Mouse (Mus musculus): ENCODE measurements around the gene Rps13. TPM values are rescaled to one million over a fixed set of nuclear protein-coding genes. Genes with fewer than 3 reads are reported as not detected.

Rps13 gene
- total and polyA plus RNA-seq, 3 experiments, result 388 to 1,979 (median 1,623) TPM

DNA sequence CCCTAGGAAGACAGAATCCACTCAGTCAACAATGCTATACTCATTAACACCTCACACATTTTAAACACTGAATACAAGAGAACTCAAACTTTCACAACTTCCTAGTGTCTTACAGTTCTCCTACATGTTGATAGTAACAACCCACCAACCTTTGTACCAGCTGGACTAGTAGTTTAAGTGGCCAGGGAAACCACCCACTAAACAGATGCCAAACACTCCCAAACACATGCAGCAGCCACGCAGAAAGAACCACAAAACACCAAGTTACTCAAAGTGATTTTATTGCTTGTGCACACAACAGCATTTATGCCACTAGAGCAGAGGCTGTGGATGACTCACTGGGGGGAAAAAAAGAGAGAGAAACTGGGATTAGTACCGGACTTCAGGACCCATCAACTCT is 2.7 kb downstream of the Rps13 start:
- H3K9me3 ChIP-seq (replicated peaks; ENCODE audit: low read length), result no peaks in the 10 kb centered on the region
- H3K27me3 ChIP-seq (replicated peaks), result no peaks in the 10 kb centered on the region
- H3K36me3 ChIP-seq (replicated peaks in 1 of 2; ENCODE audit: control insufficient read depth in 1 of 2, insufficient read depth in 1 of 2, low read length in 1 of 2), result peaks cover 29 to 41% of the 10 kb centered on the region in 2 experiments
- no peak overlapping the region for H3K9ac ChIP-seq (ENCODE audit: insufficient read depth, low read depth)
- peaks cover 0 to 32% of the 10 kb centered on the region in 2 experiments; a peak in 2 of 4 replicates for H3K4me1 ChIP-seq (ENCODE audit: control insufficient read depth in 1 of 2, insufficient read depth in 2 of 2)
- no peak overlapping the region for H3K27ac ChIP-seq (ENCODE audit: insufficient read depth, low read depth)
- no peak for DNase-seq (ENCODE audit: extremely low read depth)
- H3K79me2 ChIP-seq (replicated peaks; ENCODE audit: control insufficient read depth, extremely low read depth, insufficient read depth, poor library complexity, severe bottlenecking), result peaks cover 27% of the 10 kb centered on the region
- in situ Hi-C loops (cut with MboI; ENCODE audit: low pct_ligation_motif_present, low pct_unique_long_range_greater_than_20kb, low sequenced_read_pairs), result loop anchor here (25.0 kb wide), 2 partner anchors 181 to 281 kb away; partner anchors contain the start of gene Nucb2
- TF ChIP-seq UBTF (IDR thresholded peaks at IDR 0.05; ENCODE audit: low read depth, low read length) (no peak), CHD1 (IDR thresholded peaks at IDR 0.05; ENCODE audit: low read depth, low read length) (no peak), RAD21 (IDR thresholded peaks at IDR 0.05; ENCODE audit: low read depth, low read length) (no peak), SIN3A (IDR thresholded peaks at IDR 0.05; ENCODE audit: low read length) (no peak), E2F4 (IDR thresholded peaks at IDR 0.05; ENCODE audit: insufficient replicate concordance, low read depth, low read length) (no peak), TCF12 (IDR thresholded peaks at IDR 0.05; ENCODE audit: low read depth, low read length) (no peak)
- dilution Hi-C loops (cut with MboI; ENCODE audit: extremely low pct_ligation_motif_present, extremely low pct_unique_long_range_greater_than_20kb, low sequenced_read_pairs), result no loop called here
- H3K4me3 ChIP-seq (replicated peaks in 1 of 3; ENCODE audit: low read depth in 2 of 3, low read length in 2 of 3, poor library complexity in 1 of 3), result peak overlapping the region in 1 of 3 experiments; percentile 92
- H3K4me2 ChIP-seq (ENCODE audit: insufficient read depth, low read depth, poor library complexity, severe bottlenecking), result no peak overlapping the region

DNA sequence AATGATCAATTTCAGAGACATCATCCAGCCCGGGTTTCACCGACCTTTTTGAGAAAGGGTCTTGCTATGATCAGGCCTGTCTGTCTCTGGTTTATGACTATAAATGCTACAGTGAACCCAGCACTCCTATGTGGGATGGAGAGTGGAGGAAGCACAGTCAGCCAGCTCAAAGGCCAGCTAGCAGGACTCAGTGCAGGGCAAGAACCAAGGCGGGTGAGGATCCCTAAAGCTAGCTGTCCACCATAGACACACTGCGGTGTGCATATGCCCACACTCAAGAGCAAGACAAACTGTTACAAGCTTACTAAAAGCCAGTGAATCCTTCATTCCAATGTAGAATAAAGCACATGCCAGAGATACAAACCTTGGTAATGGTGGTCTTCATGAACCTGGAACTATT is 4.1 kb downstream of the Rps13 start:
- H3K4me3 ChIP-seq (replicated peaks in 1 of 3; ENCODE audit: low read depth in 2 of 3, low read length in 2 of 3, poor library complexity in 1 of 3), result no peak overlapping the region
- H3K4me1 ChIP-seq (ENCODE audit: control insufficient read depth in 1 of 2, insufficient read depth in 2 of 2), result peaks cover 0 to 32% of the 10 kb centered on the region in 2 experiments; a peak in 2 of 4 replicates
- no peak for DNase-seq (ENCODE audit: extremely low read depth)
- in situ Hi-C loops (cut with MboI; ENCODE audit: low pct_ligation_motif_present, low pct_unique_long_range_greater_than_20kb, low sequenced_read_pairs), result loop anchor here (25.0 kb wide), 2 partner anchors 182 to 282 kb away; partner anchors contain the start of gene Nucb2
- H3K27ac ChIP-seq (ENCODE audit: insufficient read depth, low read depth), result no peak overlapping the region
- H3K9me3 ChIP-seq (replicated peaks; ENCODE audit: low read length), result no peaks in the 10 kb centered on the region
- no peaks in the 10 kb centered on the region for H3K27me3 ChIP-seq (replicated peaks)
- no peak for TF ChIP-seq ZNF384 (IDR thresholded peaks at IDR 0.05; ENCODE audit: low read depth, low read length)
- TF ChIP-seq POLR2AphosphoS2 (IDR thresholded peaks at IDR 0.05; ENCODE audit: low read depth, low read length), result peak; percentile 84; the same call in 1 of the 2 replicates
- TF ChIP-seq ETS1 (conservative IDR thresholded peaks at IDR 0.05; ENCODE audit: low read depth, low read length), result no peak
- TF ChIP-seq POLR2A (IDR thresholded peaks at IDR 0.05; ENCODE audit: low read depth, low read length), result peak; percentile 19; the same call in 1 of the 2 replicates
- TF ChIP-seq IRF4 (IDR thresholded peaks at IDR 0.05; ENCODE audit: low read depth, low read length), result no peak
- no peak for TF ChIP-seq E2F4 (IDR thresholded peaks at IDR 0.05; ENCODE audit: insufficient replicate concordance, low read depth, low read length)
- TF ChIP-seq TCF12 (IDR thresholded peaks at IDR 0.05; ENCODE audit: low read depth, low read length), result no peak
- no peak for TF ChIP-seq CTCF (conservative IDR thresholded peaks at IDR 0.05 in 1 of 2, IDR thresholded peaks at IDR 0.05 in 1 of 2; ENCODE audit: low read depth in 2 of 2, low read length in 2 of 2)
- peak; percentile 70; the same call in 1 of the 2 replicates for TF ChIP-seq ZMIZ1 (IDR thresholded peaks at IDR 0.05; ENCODE audit: low read depth, low read length)
- 0 out of 2 replicates have a peak, but pooled peaks have one; percentile 29 for TF ChIP-seq RCOR1 (conservative IDR thresholded peaks at IDR 0.05; ENCODE audit: low read depth, low read length)
- TF ChIP-seq PAX5 (IDR thresholded peaks at IDR 0.05; ENCODE audit: low read length), result no peak
- no peak overlapping the region for H3K4me2 ChIP-seq (ENCODE audit: insufficient read depth, low read depth, poor library complexity, severe bottlenecking)
- H3K79me2 ChIP-seq (replicated peaks; ENCODE audit: control insufficient read depth, extremely low read depth, insufficient read depth, poor library complexity, severe bottlenecking), result peaks cover 20% of the 10 kb centered on the region
- dilution Hi-C loops (cut with MboI; ENCODE audit: extremely low pct_ligation_motif_present, extremely low pct_unique_long_range_greater_than_20kb, low sequenced_read_pairs), result no loop called here
- peaks cover 29 to 41% of the 10 kb centered on the region in 2 experiments for H3K36me3 ChIP-seq (replicated peaks in 1 of 2; ENCODE audit: control insufficient read depth in 1 of 2, insufficient read depth in 1 of 2, low read length in 1 of 2)
- H3K9ac ChIP-seq (ENCODE audit: insufficient read depth, low read depth), result no peak overlapping the region

Measured in CH12.LX (cell line).